Mouse (Mus musculus): Measurements from ENCODE around the gene Psmb4. TPM values are rescaled to one million over a fixed set of nuclear protein-coding genes. Genes with fewer than 3 reads are reported as not detected.
"Not testable (repeated sequence)": the region's sequence is repeated elsewhere in the genome, so short reads cannot be mapped to it uniquely, and the experiment has no call there.

Psmb4 gene
- polyA plus RNA-seq, 1 experiment from 2014 or later: 313 TPM

- Histone ChIP-seq H3K9ac (no peak overlapping the region), H3K27me3 (no peaks in the 10 kb centered on the region), H3K4me2 (replicated peaks) (no peak overlapping the region), H3K9me3 (no peaks in the 10 kb centered on the region), H3K4me3 (no peak overlapping the region), H3K4me1 (no peaks in the 10 kb centered on the region), H3K27ac (no peak overlapping the region), H3K36me3 (no peaks in the 10 kb centered on the region)
- 71% methylated on average over 8 of the region's 8 CpGs for whole genome bisulfite sequencing
- no peak for ATAC-seq (ENCODE audit: insufficient number of reproducible peaks, insufficient read depth, low FRiP score, low TSS enrichment)
Observed at GRCm38 (mm10) chr3:94924688-94925087, 37.9 kb upstream of the Psmb4 start.

- H3K4me3 ChIP-seq: no peak overlapping the region
- H3K9ac ChIP-seq: no peak overlapping the region
- H3K4me2 ChIP-seq (replicated peaks): no peak overlapping the region
- H3K4me1 ChIP-seq: no peaks in the 10 kb centered on the region
- no peaks in the 10 kb centered on the region for H3K9me3 ChIP-seq
- 65% methylated on average over 3 of the region's 3 CpGs for WGBS
- H3K36me3 ChIP-seq: no peaks in the 10 kb centered on the region
- H3K27ac ChIP-seq: no peak overlapping the region
- ATAC-seq (ENCODE audit: insufficient number of reproducible peaks, insufficient read depth, low FRiP score, low TSS enrichment): no peak
- H3K27me3 ChIP-seq: no peaks in the 10 kb centered on the region
Observed at GRCm38 (mm10) chr3:94922333-94922732, 35.6 kb upstream of the Psmb4 start.

- WGBS: 58% methylated on average over 3 of the region's 3 CpGs
Observed at GRCm38 (mm10) chr3:94921104-94921503, 34.3 kb upstream of the Psmb4 start.

DNA sequence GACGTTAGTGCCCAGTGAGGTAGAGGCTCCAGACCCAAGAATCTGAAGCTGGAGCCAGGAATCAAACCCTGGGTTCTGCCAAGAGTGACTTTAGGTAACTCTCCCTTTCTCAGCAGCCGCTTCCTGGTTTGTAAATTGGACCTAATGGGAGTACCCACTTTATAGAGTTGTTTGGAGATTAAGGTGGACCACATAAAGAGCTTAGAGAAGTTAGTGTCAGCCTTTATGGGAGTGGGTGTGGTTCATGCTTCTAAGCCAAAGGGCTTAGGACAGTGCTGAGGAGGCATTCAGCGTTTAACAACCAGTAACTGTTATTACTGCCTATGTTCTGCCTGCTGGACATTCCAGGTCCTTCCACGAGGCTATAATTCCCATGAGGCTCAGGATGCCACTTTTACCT is 32.1 kb upstream of the Psmb4 start:
- no peak for ATAC-seq (ENCODE audit: insufficient number of reproducible peaks, insufficient read depth, low FRiP score, low TSS enrichment)
- Histone ChIP-seq H3K4me2 (replicated peaks) (no peak overlapping the region), H3K27ac (no peak overlapping the region), H3K27me3 (no peaks in the 10 kb centered on the region), H3K4me1 (no peaks in the 10 kb centered on the region), H3K4me3 (no peak overlapping the region), H3K9me3 (no peaks in the 10 kb centered on the region), H3K9ac (no peak overlapping the region), H3K36me3 (no peaks in the 10 kb centered on the region)
- 71% methylated on average over 4 of the region's 4 CpGs for WGBS

More at GRCm38 (mm10) chr3:94921104-94921503, 34.3 kb upstream of the Psmb4 start:
- Histone ChIP-seq H3K36me3 (no peaks in the 10 kb centered on the region), H3K4me3 (no peak overlapping the region), H3K4me1 (no peaks in the 10 kb centered on the region), H3K4me2 (replicated peaks) (no peak overlapping the region), H3K9ac (no peak overlapping the region), H3K27me3 (no peaks in the 10 kb centered on the region), H3K9me3 (no peaks in the 10 kb centered on the region), H3K27ac (no peak overlapping the region)
- ATAC-seq (ENCODE audit: insufficient number of reproducible peaks, insufficient read depth, low FRiP score, low TSS enrichment): no peak

GRCm38 (mm10) chr3:94917816-94918361 is 31.1 kb upstream of the Psmb4 start:
- WGBS: 58% methylated on average over 14 of the region's 14 CpGs
- ATAC-seq (ENCODE audit: insufficient number of reproducible peaks, insufficient read depth, low FRiP score, low TSS enrichment): no peak
- H3K27me3 ChIP-seq: no peaks in the 10 kb centered on the region
- no peak overlapping the region for H3K4me2 ChIP-seq (replicated peaks)
- H3K36me3 ChIP-seq: no peaks in the 10 kb centered on the region
- H3K9ac ChIP-seq: no peak overlapping the region
- H3K9me3 ChIP-seq: no peaks in the 10 kb centered on the region
- H3K27ac ChIP-seq: no peak overlapping the region
- no peaks in the 10 kb centered on the region for H3K4me1 ChIP-seq
- H3K4me3 ChIP-seq: no peak overlapping the region

DNA sequence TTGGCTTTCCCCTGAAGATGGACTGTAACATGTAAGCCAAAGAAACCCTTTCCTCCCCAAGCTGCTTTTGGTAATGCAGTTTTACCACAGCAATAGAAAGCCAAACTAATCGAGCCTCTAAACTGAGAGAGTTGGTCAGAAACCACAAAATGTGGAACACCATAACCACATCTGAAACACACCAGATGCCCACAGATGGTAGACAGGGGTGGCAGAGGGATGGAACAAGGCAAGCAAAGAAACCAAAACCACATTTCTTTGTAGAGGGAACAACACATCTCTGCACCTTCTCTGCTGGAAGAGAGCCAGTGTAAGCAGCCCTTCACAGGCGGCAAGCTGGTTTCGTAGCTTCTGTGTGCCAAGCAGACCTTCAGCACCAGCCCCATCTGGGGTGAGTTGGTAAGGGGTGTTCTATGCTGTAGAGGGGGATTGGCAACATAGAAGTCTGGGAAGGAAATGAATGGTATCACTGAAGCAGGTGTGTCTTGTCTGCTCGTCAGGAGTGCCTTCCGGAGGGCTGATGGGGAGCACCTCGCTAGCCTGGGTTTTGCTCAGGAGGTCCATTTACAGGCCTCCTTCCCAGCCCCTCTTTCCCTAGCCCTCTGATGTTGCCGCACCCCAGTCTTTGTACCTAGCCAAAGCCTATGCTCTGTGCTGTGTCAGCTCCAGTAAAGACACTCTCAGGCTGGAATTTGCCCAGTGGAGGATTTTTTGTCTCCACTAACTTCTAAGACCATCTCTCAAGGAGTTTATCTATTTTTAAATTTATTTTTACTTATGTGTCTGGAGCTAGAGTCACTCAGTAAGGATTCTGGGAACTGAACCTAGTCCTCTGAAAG is 29.4 kb upstream of the Psmb4 start:
- Histone ChIP-seq H3K4me1 (no peaks in the 10 kb centered on the region), H3K9ac (no peak overlapping the region), H3K4me3 (no peak overlapping the region), H3K9me3 (no peaks in the 10 kb centered on the region), H3K4me2 (replicated peaks) (no peak overlapping the region), H3K36me3 (no peaks in the 10 kb centered on the region), H3K27ac (no peak overlapping the region), H3K27me3 (no peaks in the 10 kb centered on the region)
- no peak for ATAC-seq (ENCODE audit: insufficient number of reproducible peaks, insufficient read depth, low FRiP score, low TSS enrichment)
- 83% methylated on average over 7 of the region's 7 CpGs for WGBS

DNA sequence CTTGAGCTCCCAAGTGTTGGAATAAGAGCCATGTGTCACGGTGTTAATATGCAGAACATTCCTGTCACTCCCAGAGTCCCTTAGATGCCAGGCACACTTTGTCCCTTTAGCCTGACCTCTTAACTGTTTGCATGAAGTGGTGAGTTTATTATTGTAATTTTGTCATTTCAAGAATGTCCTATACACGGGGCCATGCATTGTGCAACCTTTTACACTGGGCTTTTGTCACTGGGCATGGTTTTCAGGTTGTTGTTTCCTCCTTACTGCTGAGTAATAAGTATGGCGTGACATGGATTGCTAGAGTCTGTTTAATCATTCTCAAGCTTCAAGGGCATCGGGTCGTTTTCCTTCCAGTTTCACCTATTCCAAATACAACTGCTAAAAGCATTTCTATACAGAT is 27.0 kb upstream of the Psmb4 start:
- H3K9ac ChIP-seq: no peak overlapping the region
- no peaks in the 10 kb centered on the region for H3K4me1 ChIP-seq
- no peaks in the 10 kb centered on the region for H3K36me3 ChIP-seq
- no peak for ATAC-seq (ENCODE audit: insufficient number of reproducible peaks, insufficient read depth, low FRiP score, low TSS enrichment)
- no peaks in the 10 kb centered on the region for H3K27me3 ChIP-seq
- H3K9me3 ChIP-seq: no peaks in the 10 kb centered on the region
- no peak overlapping the region for H3K27ac ChIP-seq
- H3K4me3 ChIP-seq: no peak overlapping the region
- no peak overlapping the region for H3K4me2 ChIP-seq (replicated peaks)
- WGBS: 76% methylated on average over 5 of the region's 5 CpGs

GRCm38 (mm10) chr3:94911050-94911693 is 24.4 kb upstream of the Psmb4 start:
- H3K4me1 ChIP-seq: no peaks in the 10 kb centered on the region
- H3K36me3 ChIP-seq: no peaks in the 10 kb centered on the region
- no peak for ATAC-seq (ENCODE audit: insufficient number of reproducible peaks, insufficient read depth, low FRiP score, low TSS enrichment)
- H3K4me2 ChIP-seq (replicated peaks): no peak overlapping the region
- no peak overlapping the region for H3K4me3 ChIP-seq
- H3K9me3 ChIP-seq: no peaks in the 10 kb centered on the region
- no peak overlapping the region for H3K27ac ChIP-seq
- 73% methylated on average over 2 of the region's 2 CpGs for WGBS
- no peak overlapping the region for H3K9ac ChIP-seq
- no peaks in the 10 kb centered on the region for H3K27me3 ChIP-seq

DNA sequence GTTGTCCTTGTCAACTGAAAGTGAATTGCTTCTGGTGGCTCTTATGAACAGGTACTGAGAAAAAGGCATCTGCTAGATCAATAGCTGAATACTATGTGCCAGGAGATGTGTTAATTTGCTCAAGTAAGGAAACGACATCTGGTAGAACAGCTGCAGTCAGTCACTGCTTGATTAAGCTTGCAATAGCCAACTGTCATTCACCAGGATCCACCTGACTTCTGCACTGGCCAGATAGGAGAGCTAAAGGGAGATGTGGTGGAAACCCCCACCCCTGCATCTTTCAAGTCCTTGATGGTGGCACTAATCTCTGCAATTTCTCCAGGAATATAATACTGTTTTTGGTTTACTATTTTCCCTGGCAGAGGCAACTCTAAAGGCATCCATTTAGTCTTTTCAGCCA is 19.7 kb upstream of the Psmb4 start:
- no peak overlapping the region for H3K4me2 ChIP-seq (replicated peaks)
- H3K27ac ChIP-seq: no peak overlapping the region
- no peaks in the 10 kb centered on the region for H3K4me1 ChIP-seq
- H3K4me3 ChIP-seq: no peak overlapping the region
- no peak overlapping the region for H3K9ac ChIP-seq
- ATAC-seq (ENCODE audit: insufficient number of reproducible peaks, insufficient read depth, low FRiP score, low TSS enrichment): no peak
- no peaks in the 10 kb centered on the region for H3K9me3 ChIP-seq
- H3K27me3 ChIP-seq: no peaks in the 10 kb centered on the region
- no peaks in the 10 kb centered on the region for H3K36me3 ChIP-seq
- WGBS: 53% methylated on average over 1 of the region's 1 CpGs

GRCm38 (mm10) chr3:94904759-94905158 is 18.0 kb upstream of the Psmb4 start:
- ATAC-seq (ENCODE audit: insufficient number of reproducible peaks, insufficient read depth, low FRiP score, low TSS enrichment); H3K4me1 ChIP-seq; H3K36me3 ChIP-seq; H3K4me2 ChIP-seq (replicated peaks); H3K4me3 ChIP-seq; H3K9ac ChIP-seq; H3K27ac ChIP-seq; H3K9me3 ChIP-seq; H3K27me3 ChIP-seq: not testable (repeated sequence)
- WGBS: 66% methylated on average over 3 of the region's 3 CpGs

DNA sequence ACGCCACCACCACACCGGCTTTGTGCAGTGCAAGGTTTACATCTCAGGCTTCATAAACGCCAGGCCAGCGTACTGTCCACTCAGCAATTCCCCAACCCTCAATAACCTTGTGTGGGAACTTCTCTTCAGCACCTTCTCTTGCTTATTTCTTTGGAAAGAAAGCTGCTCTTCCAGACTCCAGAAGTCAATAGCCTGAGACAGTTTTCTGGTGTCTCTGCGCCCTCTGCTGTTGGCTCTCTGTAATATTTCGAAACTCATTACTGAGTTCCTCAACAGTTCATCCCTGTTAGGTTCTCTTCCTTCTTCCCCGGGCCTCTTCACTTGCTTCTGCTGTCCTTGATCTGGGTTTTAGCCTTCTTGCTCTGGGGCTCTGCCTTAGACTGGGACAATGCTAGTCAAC is 16.0 kb upstream of the Psmb4 start:
- Histone ChIP-seq H3K9me3 (no peaks in the 10 kb centered on the region), H3K36me3 (no peaks in the 10 kb centered on the region), H3K27ac (no peak overlapping the region), H3K4me3 (no peak overlapping the region), H3K27me3 (no peaks in the 10 kb centered on the region), H3K4me2 (replicated peaks) (no peak overlapping the region), H3K9ac (no peak overlapping the region), H3K4me1 (no peaks in the 10 kb centered on the region)
- ATAC-seq (ENCODE audit: insufficient number of reproducible peaks, insufficient read depth, low FRiP score, low TSS enrichment): no peak
- WGBS: 20% methylated on average over 7 of the region's 7 CpGs

GRCm38 (mm10) chr3:94894076-94894475 is 7.3 kb upstream of the Psmb4 start:
- no peak overlapping the region for H3K27ac ChIP-seq
- 70% methylated on average over 3 of the region's 3 CpGs for WGBS
- no peaks in the 10 kb centered on the region for H3K27me3 ChIP-seq
- no peaks in the 10 kb centered on the region for H3K4me1 ChIP-seq
- H3K4me2 ChIP-seq (replicated peaks): no peak overlapping the region
- no peaks in the 10 kb centered on the region for H3K9me3 ChIP-seq
- no peaks in the 10 kb centered on the region for H3K36me3 ChIP-seq
- ATAC-seq (ENCODE audit: insufficient number of reproducible peaks, insufficient read depth, low FRiP score, low TSS enrichment): no peak
- H3K9ac ChIP-seq: no peak overlapping the region
- no peak overlapping the region for H3K4me3 ChIP-seq

All from embryonic facial prominence, embryonic 12.5 days (tissue).